Mouse (Mus musculus): ENCODE measurements around the gene Parp14.

Parp14 gene

GRCm38 (mm10) chr16:35870581-35871047, 730 bp downstream of the Parp14 start:
- DNase-seq (ENCODE audit: low read depth, low spot score), result no peak

GRCm38 (mm10) chr16:35869656-35870055, 1.7 kb downstream of the Parp14 start:
- DNase-seq (ENCODE audit: low read depth, low spot score), result no peak

- no peak for DNase-seq (ENCODE audit: low read depth, low spot score)
Observed at GRCm38 (mm10) chr16:35869126-35869525, 2.2 kb downstream of the Parp14 start.

GRCm38 (mm10) chr16:35867726-35868125, 3.6 kb downstream of the Parp14 start:
- no peak for DNase-seq (ENCODE audit: low read depth, low spot score)

GRCm38 (mm10) chr16:35862057-35862456, 9.3 kb downstream of the Parp14 start:
- DNase-seq (ENCODE audit: low read depth, low spot score), result no peak

GRCm38 (mm10) chr16:35860236-35860635, 11.1 kb downstream of the Parp14 start:
- no peak for DNase-seq (ENCODE audit: low read depth, low spot score)

- no peak for DNase-seq (ENCODE audit: low read depth, low spot score)
Observed at GRCm38 (mm10) chr16:35856766-35857165, 14.6 kb downstream of the Parp14 start.

- no peak for DNase-seq (ENCODE audit: low read depth, low spot score)
Observed at GRCm38 (mm10) chr16:35855846-35856245, 15.5 kb downstream of the Parp14 start.

GRCm38 (mm10) chr16:35847138-35847537, 24.2 kb downstream of the Parp14 start:
- no peak for DNase-seq (ENCODE audit: low read depth, low spot score)

- peak; percentile 18 for DNase-seq (ENCODE audit: low read depth, low spot score)
Observed at GRCm38 (mm10) chr16:35839680-35840079, 31.7 kb downstream of the Parp14 start.

- DNase-seq (ENCODE audit: low read depth, low spot score), result no peak
Observed at GRCm38 (mm10) chr16:35834653-35835052, 36.7 kb downstream of the Parp14 start.

GRCm38 (mm10) chr16:35832926-35833325, 38.4 kb downstream of the Parp14 start:
- no peak for DNase-seq (ENCODE audit: low read depth, low spot score)

- no peak for DNase-seq (ENCODE audit: low read depth, low spot score)
Observed at GRCm38 (mm10) chr16:35829999-35830398, 41.3 kb downstream of the Parp14 start.

- DNase-seq (ENCODE audit: low read depth, low spot score), result peak; percentile 79
Observed at GRCm38 (mm10) chr16:35817255-35818089, 53.9 kb downstream of the Parp14 start.

- no peak for DNase-seq (ENCODE audit: low read depth, low spot score)
Observed at GRCm38 (mm10) chr16:35813119-35813518, 58.2 kb downstream of the Parp14 start.

- DNase-seq (ENCODE audit: low read depth, low spot score), result no peak
Observed at GRCm38 (mm10) chr16:35808838-35809237, 62.5 kb downstream of the Parp14 start.

- no peak for DNase-seq (ENCODE audit: low read depth, low spot score)
Observed at GRCm38 (mm10) chr16:35807663-35807992, 63.7 kb downstream of the Parp14 start.

GRCm38 (mm10) chr16:35806973-35807662, 64.2 kb downstream of the Parp14 start:
- no peak for DNase-seq (ENCODE audit: low read depth, low spot score)

GRCm38 (mm10) chr16:35803723-35804122, 67.6 kb downstream of the Parp14 start:
- no peak for DNase-seq (ENCODE audit: low read depth, low spot score)

GRCm38 (mm10) chr16:35802163-35802562, 69.2 kb downstream of the Parp14 start:
- DNase-seq (ENCODE audit: low read depth, low spot score), result no peak

GRCm38 (mm10) chr16:35791962-35792521, 79.3 kb downstream of the Parp14 start:
- no peak for DNase-seq (ENCODE audit: low read depth, low spot score)

- DNase-seq (ENCODE audit: low read depth, low spot score), result no peak
Observed at GRCm38 (mm10) chr16:35788330-35788729, 83.0 kb downstream of the Parp14 start.

Measured in forelimb bud, embryonic 11.5 days (tissue).